Mouse (Mus musculus) bone marrow, adult 2 months (tissue): ENCODE measurements around the gene Nrxn1.

Experiments used
- CTCF ChIP-seq: fragments of 200-500 bp; IDR thresholded peaks from 2 replicates; pipeline ENCODE4 v1.5.1; 2011; ENCODE audit warnings: low read length, control low read depth; ENCODE audit not compliant: control insufficient read depth, insufficient read depth
- POLR2A ChIP-seq: fragments of 200-500 bp; IDR thresholded peaks from 2 replicates; pipeline ENCODE4 v1.6.1; 2011; ENCODE audit warnings: low read depth, mild to moderate bottlenecking, control low read depth, low read length, borderline replicate concordance; ENCODE audit not compliant: control insufficient read depth

DNA sequence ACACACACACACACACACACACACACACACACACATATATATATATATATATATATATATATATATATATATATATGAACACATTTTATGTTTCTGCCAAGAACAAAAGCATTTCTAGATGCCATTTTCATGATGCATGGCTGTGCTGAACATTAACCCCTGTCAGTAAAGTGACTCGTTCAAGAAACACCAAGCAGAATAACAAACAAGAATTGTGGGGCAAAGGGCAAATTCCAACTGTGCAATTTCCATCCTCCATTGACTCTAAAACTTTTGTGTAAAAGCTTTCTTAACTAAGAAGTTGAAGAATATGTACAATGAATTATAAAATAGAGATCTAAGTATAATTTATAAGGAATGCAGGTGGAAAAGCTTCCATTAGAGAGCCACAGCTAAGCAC, 1030.0 kb downstream of the Nrxn1 start:
- no peak for TF ChIP-seq POLR2A
- TF ChIP-seq CTCF, result no peak
